Mouse (Mus musculus): ENCODE data around the gene Gm8020.
"Not testable (repeated sequence)": the region's sequence is repeated elsewhere in the genome, so short reads cannot be mapped to it uniquely, and the experiment has no call there.

Gm8020 gene

GRCm38 (mm10) chr14:42502249-42502648, at the start of gene Gm8020:
Gene Gm8020 (minus strand): TSS chr14:42502349.
- DNase-seq, result not testable (repeated sequence)

DNA sequence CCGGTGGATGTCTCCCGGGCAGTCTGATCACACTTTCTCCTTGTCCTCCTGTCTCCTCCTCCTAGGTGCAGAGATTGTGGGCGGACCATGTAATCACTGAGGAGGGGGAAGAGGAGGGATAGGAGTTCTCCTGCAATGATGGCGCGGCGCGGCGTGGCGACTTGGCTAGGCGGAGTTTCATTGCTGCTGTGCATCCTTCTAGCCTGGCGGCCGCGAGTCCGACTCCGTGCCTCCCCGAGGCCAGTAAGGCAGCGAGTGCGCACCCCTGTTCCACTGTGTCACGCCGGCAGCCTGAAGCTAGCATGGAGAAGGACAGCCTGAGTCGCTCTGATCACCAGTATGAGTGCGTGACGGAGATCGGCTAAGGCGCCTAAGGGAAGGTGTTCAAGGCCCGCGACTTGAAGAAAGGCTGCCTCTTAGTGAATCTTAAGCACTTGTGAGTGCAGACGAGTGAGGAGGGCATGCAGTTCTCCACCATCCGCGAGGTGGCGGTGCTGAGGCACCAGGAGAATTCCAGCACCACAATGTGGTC, 41.1 kb upstream of the Gm8020 start:
- DNase-seq, result peak; percentile 21

DNA sequence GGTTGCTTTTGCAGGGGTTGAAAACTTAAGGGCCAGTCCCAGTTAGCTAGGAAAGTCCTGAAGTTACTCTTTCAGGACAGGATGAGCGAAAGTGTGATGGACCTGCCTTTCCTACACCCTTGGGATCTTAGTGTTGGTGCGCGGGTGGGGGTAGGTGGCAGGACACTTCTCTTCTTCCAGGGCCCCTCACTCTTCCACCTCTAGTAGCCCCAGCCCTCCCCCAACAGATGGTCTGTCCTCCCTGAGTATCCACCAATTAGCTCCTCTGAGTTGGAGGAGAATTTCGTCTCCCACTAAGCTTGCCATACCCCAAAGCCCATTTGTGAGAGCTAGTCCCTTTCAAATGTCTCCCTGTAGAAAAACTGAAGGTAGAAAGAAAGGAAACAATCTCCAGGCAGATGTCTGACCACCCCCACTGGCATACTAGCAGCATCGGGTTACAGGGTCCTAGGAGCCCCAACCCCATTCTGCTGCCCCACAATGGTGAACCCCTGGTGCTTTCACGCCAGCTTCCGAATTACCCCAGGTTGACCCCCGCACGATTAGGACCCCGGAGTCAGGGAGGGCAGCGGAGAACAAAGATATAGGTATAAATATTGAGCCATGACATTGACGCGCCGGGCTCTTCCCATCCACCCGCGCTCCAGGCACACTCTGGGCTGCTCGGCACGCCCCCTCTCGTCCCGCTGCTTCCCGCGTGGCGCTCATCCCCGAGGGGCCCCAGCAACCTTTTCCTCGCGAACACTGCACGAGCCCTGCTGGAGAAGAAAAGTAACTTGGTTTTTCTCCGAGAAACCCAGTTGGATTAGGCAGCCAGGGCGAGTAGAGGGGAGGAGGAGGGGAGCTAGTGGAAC, 40.4 kb upstream of the Gm8020 start:
- not testable (repeated sequence) for DNase-seq

- DNase-seq, result not testable (repeated sequence)
These were observed 22.0 kb upstream of the Gm8020 start, which contains the start of gene Gm8024 for GRCm38 (mm10) chr14:42524182-42524581. Gene Gm8024 (minus strand): TSS chr14:42524282.

DNA sequence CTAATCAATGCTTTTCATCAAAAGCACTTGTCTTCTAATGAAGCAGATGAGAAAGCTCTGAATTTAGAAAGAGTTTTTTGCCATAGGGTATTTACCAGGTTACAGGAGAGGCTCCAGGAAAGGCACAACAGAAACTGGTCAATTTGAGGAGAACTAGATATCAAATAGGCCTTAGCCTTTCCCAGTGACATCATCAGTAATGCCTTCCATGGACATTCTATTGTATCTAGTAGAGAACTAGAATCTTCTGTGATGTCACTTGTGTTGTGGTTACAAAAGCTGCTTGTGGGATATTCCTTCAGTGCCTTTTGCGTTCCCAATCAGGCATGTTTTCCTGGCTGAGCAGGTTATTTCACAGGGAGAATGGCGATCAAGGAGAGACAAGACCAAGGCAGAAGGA, 38.6 kb downstream of the Gm8020 start, which contains the start of gene Gm8011:
Gene Gm8011, plus strand, starts transcription at position 301 of the 400 bp plus-strand sequence.
- not testable (repeated sequence) for DNase-seq

Measured in layer of hippocampus, adult 9-11 months (tissue).